Mouse (Mus musculus) megakaryocyte, embryonic 14.5 days (primary cell): Measurements from ENCODE around the gene Hist1h4i.

Experiments used
- FLI1 ChIP-seq: IDR thresholded peaks from 2 replicates; pipeline ENCODE4 v1.6.1; 2012; ENCODE audit warnings: low read length, inconsistent platforms, mixed read lengths
- GATA1 ChIP-seq: IDR thresholded peaks from 3 replicates; pipeline ENCODE4 v1.6.1; 2012; ENCODE audit warnings: mixed read lengths, low read length, inconsistent platforms, borderline replicate concordance

- no peak for TF ChIP-seq GATA1
- no peak for TF ChIP-seq FLI1
Observed at GRCm38 (mm10) chr13:22045311-22045710, 4.1 kb upstream of the Hist1h4i start.
